Mouse (Mus musculus) thymus, postnatal 25 days (tissue): ENCODE measurements at regions not wholly inside any gene's neighbourhood (a gene's known extent, or its start where the extent isn't known, plus 50 kb on each side); places are given as distances from the start of the nearest gene placed in this dataset.
"Not testable (repeated sequence)": the region's sequence is repeated elsewhere in the genome, so short reads cannot be mapped to it uniquely, and the experiment has no call there.

ENCODE experiments used
- DNase-seq: peaks from one replicate; pipeline ENCODE4 v3.0.0; 2022

- no peak for DNase-seq
These were observed 517.4 kb upstream of the Fam241a start for GRCm38 (mm10) chr3:128413481-128413880.

GRCm38 (mm10) chr3:128412157-128412556, 516.0 kb upstream of the Fam241a start:
- no peak for DNase-seq

- no peak for DNase-seq
These were observed 498.7 kb upstream of the Fam241a start for GRCm38 (mm10) chr3:128394805-128395204.

- no peak for DNase-seq
These were observed 484.5 kb upstream of the Fam241a start for GRCm38 (mm10) chr3:128380579-128380978.

GRCm38 (mm10) chr3:128369521-128370127, 473.5 kb upstream of the Fam241a start:
- DNase-seq: no peak

GRCm38 (mm10) chr3:128362310-128362709, 466.2 kb upstream of the Fam241a start:
- no peak for DNase-seq

GRCm38 (mm10) chr3:128349123-128349522, 453.0 kb upstream of the Fam241a start:
- DNase-seq: not testable (repeated sequence)

GRCm38 (mm10) chr3:128347782-128348574, 451.9 kb upstream of the Fam241a start:
- DNase-seq: no peak

GRCm38 (mm10) chr3:128337508-128337907, 441.4 kb upstream of the Fam241a start:
- DNase-seq: no peak

GRCm38 (mm10) chr3:128337031-128337430, 440.9 kb upstream of the Fam241a start:
- peak; percentile 42 for DNase-seq

GRCm38 (mm10) chr3:128327677-128328076, 431.6 kb upstream of the Fam241a start:
- no peak for DNase-seq

- no peak for DNase-seq
These were observed 405.2 kb upstream of the Fam241a start for GRCm38 (mm10) chr3:128301312-128301711.

GRCm38 (mm10) chr3:128298110-128298509, 402.0 kb upstream of the Fam241a start:
- no peak for DNase-seq

- no peak for DNase-seq
These were observed 391.7 kb upstream of the Fam241a start for GRCm38 (mm10) chr3:128287846-128288245.

GRCm38 (mm10) chr3:128285214-128285613, 389.1 kb upstream of the Fam241a start:
- DNase-seq: no peak

GRCm38 (mm10) chr3:128280626-128281025, 384.5 kb upstream of the Fam241a start:
- DNase-seq: no peak

- DNase-seq: no peak
These were observed 374.5 kb upstream of the Fam241a start for GRCm38 (mm10) chr3:128270576-128270975.

- no peak for DNase-seq
These were observed 365.1 kb upstream of the Fam241a start for GRCm38 (mm10) chr3:128261208-128261607.

- DNase-seq: peak; percentile 1
These were observed 351.7 kb upstream of the Fam241a start for GRCm38 (mm10) chr3:128247816-128248215.

GRCm38 (mm10) chr3:128239813-128240421, 343.8 kb upstream of the Fam241a start:
- no peak for DNase-seq

- DNase-seq: no peak
These were observed 334.3 kb upstream of the Fam241a start for GRCm38 (mm10) chr3:128230390-128230789.

- DNase-seq: no peak
These were observed 330.9 kb upstream of the Fam241a start for GRCm38 (mm10) chr3:128226930-128227585.

GRCm38 (mm10) chr3:128226503-128226902, 330.4 kb upstream of the Fam241a start:
- no peak for DNase-seq
